In the genomic region with DNA sequence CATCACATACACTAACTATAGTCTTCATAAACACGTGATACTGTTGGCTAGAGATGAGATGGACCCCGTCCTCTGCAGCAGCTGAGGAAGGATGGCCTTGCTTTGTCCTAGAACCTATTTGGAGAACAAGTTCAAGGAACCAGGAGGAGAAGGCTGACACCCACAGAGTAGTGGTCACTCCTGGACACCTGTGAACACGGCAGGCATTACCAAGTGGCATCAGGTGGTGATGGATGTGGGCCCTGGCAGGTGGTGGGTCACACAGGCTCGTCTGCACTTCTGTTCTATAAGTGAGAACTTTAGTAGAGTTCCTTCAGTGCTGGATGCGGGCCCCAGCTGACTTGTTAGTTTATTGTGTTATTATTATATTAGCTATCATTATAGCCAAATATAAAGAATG, we compare ENCODE assay signal across 27 mouse cellular contexts. TPM values are rescaled to one million over a fixed set of nuclear protein-coding genes. Genes with fewer than 3 reads are reported as not detected.
DNase-seq lines count a peak whose midpoint lies in the region; ATAC-seq lines count a peak whose summit lies in the region.
"Had no signal": no experiment of that assay in that cellular context is flagged by ENCODE, and none has a peak within 500 bp of the region (broad histone marks: within the 10 kb centered on the region; RNA-seq: fewer than 3 reads in every experiment).

No protein-coding gene starts in this region.

- H3K36me3 ChIP-seq in hindbrain, embryonic 16.5 days (ENCODE audit: control insufficient read depth, insufficient read depth, low read length) = no peaks in the 10 kb centered on the region
- H3K36me3 ChIP-seq in hindbrain, embryonic 11.5 days (ENCODE audit: control insufficient read depth, insufficient read depth, low read length) = no peaks in the 10 kb centered on the region
- H3K36me3 ChIP-seq in neural tube, embryonic 15.5 days = no peaks in the 10 kb centered on the region
- H3K36me3 ChIP-seq: embryonic facial prominence, embryonic 10.5 days; embryonic facial prominence, embryonic 12.5 days; forebrain, embryonic 15.5 days; G1E had no signal

- H3K9me3 ChIP-seq in hindbrain, embryonic 16.5 days (ENCODE audit: control insufficient read depth, low read length) = no peaks in the 10 kb centered on the region
- no peaks in the 10 kb centered on the region for H3K9me3 ChIP-seq in hindbrain, embryonic 11.5 days (ENCODE audit: control insufficient read depth, low read length)
- no peaks in the 10 kb centered on the region for H3K9me3 ChIP-seq in neural tube, embryonic 15.5 days (replicated peaks)
- H3K9me3 ChIP-seq: embryonic facial prominence, embryonic 10.5 days; embryonic facial prominence, embryonic 12.5 days; forebrain, embryonic 13.5 days; forebrain, embryonic 15.5 days; G1E had no signal

- 0 out of 2 replicates have a peak overlapping the region, but pooled peaks have one; percentile 29 for H3K27ac ChIP-seq in hindbrain, embryonic 16.5 days (ENCODE audit: low read depth, low read length)
- no peak overlapping the region for H3K27ac ChIP-seq in hindbrain, embryonic 11.5 days (ENCODE audit: low read depth, low read length)
- H3K27ac ChIP-seq in neural tube, embryonic 15.5 days (replicated peaks) = 0 out of 2 replicates have a peak overlapping the region, but pooled peaks have one; percentile 61
- H3K27ac ChIP-seq: embryonic facial prominence, embryonic 10.5 days; embryonic facial prominence, embryonic 12.5 days; forebrain, embryonic 13.5 days; forebrain, embryonic 15.5 days had no signal

- H3K9ac ChIP-seq in hindbrain, embryonic 16.5 days (ENCODE audit: low read depth, low read length) = no peak overlapping the region
- no peak overlapping the region for H3K9ac ChIP-seq in hindbrain, embryonic 11.5 days (ENCODE audit: low read depth, low read length)
- H3K9ac ChIP-seq in neural tube, embryonic 15.5 days (replicated peaks) = no peak overlapping the region
- H3K9ac ChIP-seq: embryonic facial prominence, embryonic 12.5 days; forebrain, embryonic 13.5 days; forebrain, embryonic 15.5 days; forebrain, postnatal 0 days had no signal

- no peaks in the 10 kb centered on the region; the same call in none of the 2 replicates for H3K4me1 ChIP-seq in hindbrain, embryonic 16.5 days (ENCODE audit: control insufficient read depth, insufficient read depth, low read depth, low read length)
- H3K4me1 ChIP-seq in hindbrain, embryonic 11.5 days (replicated peaks; ENCODE audit: control insufficient read depth, insufficient read depth, low read length) = no peaks in the 10 kb centered on the region
- H3K4me1 ChIP-seq in neural tube, embryonic 15.5 days = peaks cover 10% of the 10 kb centered on the region; the same call in 1 of the 2 replicates

- 78% methylated on average over 5 of the region's 5 CpGs for WGBS in hindbrain, embryonic 16.5 days
- WGBS in hindbrain, embryonic 11.5 days = 86% methylated on average over 5 of the region's 5 CpGs
- WGBS in neural tube, embryonic 15.5 days = 82% methylated on average over 5 of the region's 5 CpGs

- ATAC-seq in hindbrain, embryonic 16.5 days = no peak
- ATAC-seq in hindbrain, embryonic 11.5 days (ENCODE audit: low FRiP score) = no peak
- ATAC-seq in neural tube, embryonic 15.5 days (ENCODE audit: low FRiP score) = no peak
- ATAC-seq: activated CD4-positive, CD25-positive, alpha-beta regulatory T cell, adult 4 months; CD4-positive, CD25-positive, alpha-beta regulatory T cell, adult 4 months; forebrain, embryonic 13.5 days; forebrain, embryonic 15.5 days; forebrain, postnatal 0 days; Patski had no signal

- DNase-seq in cerebellum, adult 11-12 months = peak; percentile 24
- no peak for DNase-seq in cerebellum, postnatal 36 days
- DNase-seq in heart, adult 11 months = peak; percentile 90
- no peak for DNase-seq in heart, postnatal 4 days
- DNase-seq in hindbrain, embryonic 11.5 days (ENCODE audit: low spot score) = no peak
- DNase-seq in neural tube, embryonic 10.5 days (ENCODE audit: extremely low spot score, low spot score) = no peak
- DNase-seq: adrenal gland, adult 8-10 months; adrenal gland, postnatal 14 days; adrenal gland, postnatal 36 days; B cell, adult 2 months; cerebellum, adult 18-20 months; cerebellum, adult 8-10 months; cerebellum, postnatal 14 days; forebrain, postnatal 0 days had no signal

- H3K27me3 ChIP-seq in hindbrain, embryonic 16.5 days (replicated peaks; ENCODE audit: control insufficient read depth, insufficient read depth, low read length) = no peaks in the 10 kb centered on the region
- H3K27me3 ChIP-seq in hindbrain, embryonic 11.5 days (ENCODE audit: control insufficient read depth, insufficient read depth, low read length) = no peaks in the 10 kb centered on the region
- no peaks in the 10 kb centered on the region for H3K27me3 ChIP-seq in neural tube, embryonic 15.5 days (replicated peaks)
- H3K27me3 ChIP-seq: CH12.LX; embryonic facial prominence, embryonic 12.5 days; forebrain, embryonic 13.5 days; forebrain, embryonic 15.5 days had no signal

- H3K4me3 ChIP-seq in hindbrain, embryonic 16.5 days (ENCODE audit: low read length) = no peak overlapping the region
- no peak overlapping the region for H3K4me3 ChIP-seq in hindbrain, embryonic 11.5 days (ENCODE audit: low read depth, low read length)
- H3K4me3 ChIP-seq in neural tube, embryonic 15.5 days (replicated peaks) = no peak overlapping the region
- H3K4me3 ChIP-seq: embryonic facial prominence, embryonic 10.5 days; embryonic facial prominence, embryonic 12.5 days; forebrain, embryonic 13.5 days; forebrain, embryonic 15.5 days had no signal

- H3K4me2 ChIP-seq in hindbrain, embryonic 16.5 days (ENCODE audit: low read length) = no peak overlapping the region
- H3K4me2 ChIP-seq in hindbrain, embryonic 11.5 days (replicated peaks; ENCODE audit: low read depth, low read length) = no peak overlapping the region
- H3K4me2 ChIP-seq in neural tube, embryonic 15.5 days = no peak overlapping the region
- H3K4me2 ChIP-seq: embryonic facial prominence, embryonic 12.5 days; forebrain, embryonic 13.5 days; forebrain, embryonic 15.5 days had no signal

RNA-seq across cellular contexts. Expression of gene Apobec3, which starts 6.6 kb away (rescaled TPM):
- 10 to 100 TPM in 1 of 2 experiments, 1 to 10 TPM in 1; 8.7 to 10.1 TPM for total RNA-seq in heart, postnatal 4 days (2021)
- 4.5 and 5.1 TPM in 2 replicates for polyA plus RNA-seq in hindbrain, embryonic 16.5 days (2015; fragmentation: Nextera tagmentation; extraction: Ambion mirVana)
- polyA plus RNA-seq in hindbrain, embryonic 11.5 days (2014; fragmentation: Nextera tagmentation; extraction: Ambion mirVana) = 6.0 and 9.3 TPM in 2 replicates
- 4.8 and 44.4 TPM in 2 replicates for polyA plus RNA-seq in neural tube, embryonic 15.5 days (2015; fragmentation: Nextera tagmentation; extraction: Ambion mirVana)

RNA-seq across cellular contexts. Expression of gene Cbx6, which starts 50.3 kb away (rescaled TPM):
- 10 to 100 TPM; 53.1 to 57.5 TPM for total RNA-seq in heart, postnatal 4 days (2021)
- polyA plus RNA-seq in hindbrain, embryonic 16.5 days (2015; fragmentation: Nextera tagmentation; extraction: Ambion mirVana) = 65.2 and 67.2 TPM in 2 replicates
- 10.8 and 14.4 TPM in 2 replicates for polyA plus RNA-seq in hindbrain, embryonic 11.5 days (2014; fragmentation: Nextera tagmentation; extraction: Ambion mirVana)
- polyA plus RNA-seq in neural tube, embryonic 15.5 days (2015; fragmentation: Nextera tagmentation; extraction: Ambion mirVana) = 53.1 and 64.3 TPM in 2 replicates

RNA-seq across cellular contexts. Expression of gene Npcd, which starts 50.8 kb away (rescaled TPM):
- 1 to 10 TPM; 1.3 to 1.5 TPM for total RNA-seq in heart, postnatal 4 days (2021)
- polyA plus RNA-seq in hindbrain, embryonic 16.5 days (2015; fragmentation: Nextera tagmentation; extraction: Ambion mirVana) = 0.41 and 0.67 TPM in 2 replicates
- polyA plus RNA-seq in hindbrain, embryonic 11.5 days (2014; fragmentation: Nextera tagmentation; extraction: Ambion mirVana) = 0.26 TPM in 1 of 2 replicates, not detected in the other
- 0.42 and 0.72 TPM in 2 replicates for polyA plus RNA-seq in neural tube, embryonic 15.5 days (2015; fragmentation: Nextera tagmentation; extraction: Ambion mirVana)
- total RNA-seq: G1E had no signal
- polyA plus RNA-seq: activated CD4-positive, CD25-positive, alpha-beta regulatory T cell, adult 4 months; CD4-positive, CD25-positive, alpha-beta regulatory T cell, adult 4 months; embryonic facial prominence, embryonic 10.5 days; embryonic facial prominence, embryonic 14.5 days; forebrain, embryonic 11.5 days; forebrain, embryonic 13.5 days; G1E had no signal

Comparison
In these comparisons a context has a peak if more than half of its experiments do, and no peak if none do; other contexts are left out.
1. DNase-seq: peak in cerebellum, adult 11-12 months (single experiment) and heart, adult 11 months (single experiment); none in cerebellum, postnatal 36 days (0 of 2), heart, postnatal 4 days (single experiment), hindbrain, embryonic 11.5 days (single experiment) and neural tube, embryonic 10.5 days (single experiment).